Mouse (Mus musculus): ENCODE data around the gene Vmn2r78.
"Not testable (repeated sequence)": the region's sequence is repeated elsewhere in the genome, so short reads cannot be mapped to it uniquely, and the experiment has no call there.

Gene Vmn2r78

GRCm38 (mm10) chr7:86914794-86915193 is at the start of gene Vmn2r78:
Gene Vmn2r78, plus strand, starts transcription at chr7:86915094.
- DNase-seq (ENCODE audit: low read depth, low spot score) = not testable (repeated sequence)

DNA sequence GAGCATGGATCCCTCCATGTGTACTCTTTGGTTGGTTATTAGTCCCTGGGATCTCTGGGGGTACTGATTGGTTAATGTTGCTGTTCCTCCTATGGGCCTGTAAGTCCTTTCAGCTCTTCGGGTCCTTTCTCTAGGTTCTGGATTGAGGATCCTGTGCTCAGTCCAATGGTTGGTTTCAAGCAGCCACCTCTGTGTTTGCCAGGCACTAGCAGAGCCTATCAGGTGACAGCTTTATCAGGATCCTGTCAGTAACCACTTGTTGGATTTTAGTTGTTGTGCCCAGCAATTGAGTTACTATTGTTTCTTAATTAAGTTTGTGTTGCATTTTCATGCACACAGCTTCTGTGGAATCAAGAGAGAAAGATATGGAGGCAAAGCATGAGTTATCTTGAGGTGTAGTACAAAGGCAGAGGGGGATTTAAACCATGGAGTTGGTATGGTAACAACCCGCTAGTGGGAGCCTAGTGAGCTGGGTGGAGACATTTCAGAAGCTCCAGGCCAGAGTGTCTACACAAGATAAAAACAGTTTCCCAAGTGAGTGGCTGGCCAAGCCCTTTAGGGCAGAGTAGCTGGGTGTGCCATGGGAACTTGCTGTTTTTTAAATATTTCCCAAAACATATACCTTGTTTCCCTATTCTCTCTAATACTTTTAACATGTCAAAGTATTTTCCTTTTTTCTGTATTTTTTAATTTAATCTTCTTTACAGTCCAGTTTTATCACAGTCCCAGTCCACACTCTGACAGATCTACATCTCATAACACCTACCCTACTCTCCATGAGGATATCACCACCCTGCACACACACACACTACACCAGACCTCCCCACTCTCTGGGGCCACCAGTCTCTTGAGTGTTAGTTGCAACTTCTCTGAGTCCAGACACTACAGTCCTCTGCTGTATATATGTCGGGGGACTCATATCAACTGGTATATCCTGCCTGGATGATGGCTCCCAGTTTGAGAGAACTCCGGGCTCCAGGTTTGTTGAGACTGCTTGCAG is 25.1 kb upstream of the Vmn2r78 start:
- no peak for DNase-seq (ENCODE audit: low read depth, low spot score)

- no peak for DNase-seq (ENCODE audit: low read depth, low spot score)
Observed at GRCm38 (mm10) chr7:86937288-86937687, 22.4 kb downstream of the Vmn2r78 start.

DNA sequence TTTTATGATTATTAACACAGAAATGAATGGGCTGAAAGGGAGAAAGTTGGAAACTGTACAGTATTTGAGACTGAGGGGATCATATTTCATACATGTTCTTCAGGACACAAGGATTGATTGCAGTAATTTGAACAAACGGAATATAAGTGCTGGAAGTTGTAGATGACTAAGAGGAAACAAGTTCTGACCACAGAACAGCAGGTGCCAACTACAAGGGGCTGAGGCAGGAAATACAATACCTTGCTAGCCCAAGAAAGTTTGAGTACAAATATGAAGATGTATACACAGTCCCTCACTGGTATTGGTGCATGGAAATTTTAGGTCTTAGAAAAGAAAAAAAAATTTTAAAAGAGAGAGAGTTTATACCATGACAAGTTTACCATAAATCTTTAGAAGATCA is 79.8 kb downstream of the Vmn2r78 start:
- DNase-seq (ENCODE audit: low read depth, low spot score) = no peak

DNA sequence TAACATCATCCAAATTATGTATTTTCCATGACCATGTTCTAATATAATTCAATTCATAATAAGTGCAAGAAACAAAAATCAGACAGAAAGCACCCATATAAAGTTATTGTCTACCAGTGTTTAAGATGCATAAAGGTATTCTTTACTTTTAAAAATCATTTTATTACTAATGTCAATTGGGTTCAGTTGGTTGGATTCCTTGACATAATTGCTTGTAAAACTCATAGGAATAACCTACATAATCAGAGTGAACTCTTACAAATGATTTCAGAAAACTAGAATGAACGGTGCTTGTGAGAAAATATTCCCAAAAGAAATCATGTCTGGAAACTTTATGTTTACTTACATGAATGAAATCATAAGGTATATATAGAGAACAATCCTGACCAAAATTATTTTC is 80.9 kb downstream of the Vmn2r78 start, which contains the start of gene Vmn2r79:
Gene Vmn2r79 (plus strand): TSS at position 301 of the 400 bp plus-strand sequence.
- DNase-seq (ENCODE audit: low read depth, low spot score) = not testable (repeated sequence)

All from retina, adult 2 months (tissue).